Mouse (Mus musculus) liver, embryonic 13.5 days (tissue): Measurements from ENCODE around the gene Vmn2r56. TPM values are rescaled to one million over a fixed set of nuclear protein-coding genes. Genes with fewer than 3 reads are reported as not detected.

Experiments
- polyA plus RNA-seq: library from polyadenylated mRNA; unstranded; fragments of >200 nt; fragmentation: Nextera tagmentation; extraction: Ambion mirVana; gene quantifications from 2 replicates; pipeline ENCODE4 v1.2.1, GENCODE M21; 2015

Gene Vmn2r56
- polyA plus RNA-seq, 1 experiment from 2014 or later = not detected

Other genes with a start within 250 kb of the Vmn2r56 start
- gene 2900092C05Rik, start 222.5 kb downstream of the Vmn2r56 start, polyA plus RNA-seq = not detected in 2 replicates
- not detected in 2 replicates for gene Vmn2r53, start 126.2 kb downstream of the Vmn2r56 start, polyA plus RNA-seq
- not detected in 2 replicates for gene Vmn2r54, start 94.7 kb downstream of the Vmn2r56 start, polyA plus RNA-seq
- not detected in 2 replicates for gene Vmn2r55, start 50.0 kb downstream of the Vmn2r56 start, polyA plus RNA-seq
- gene Zscan18, start 68.6 kb upstream of the Vmn2r56 start, polyA plus RNA-seq = 0.48 and 0.75 TPM in 2 replicates
- gene Zfp329, start 83.9 kb upstream of the Vmn2r56 start, polyA plus RNA-seq = 2.6 and 3.0 TPM in 2 replicates
- gene Zfp110, start 99.8 kb upstream of the Vmn2r56 start, polyA plus RNA-seq = 11.7 and 14.0 TPM in 2 replicates
- 0.66 TPM in 2 replicates for gene Zfp128, start 146.2 kb upstream of the Vmn2r56 start, polyA plus RNA-seq
- 4.6 and 5.5 TPM in 2 replicates for gene Zscan22, start 162.8 kb upstream of the Vmn2r56 start, polyA plus RNA-seq
- gene Rps5, start 187.3 kb upstream of the Vmn2r56 start, polyA plus RNA-seq = 724 and 893 TPM in 2 replicates
- 0.16 and 0.24 TPM in 2 replicates for gene Rnf225, start 192.4 kb upstream of the Vmn2r56 start, polyA plus RNA-seq
- gene Zfp324, start 230.8 kb upstream of the Vmn2r56 start, polyA plus RNA-seq = 3.3 and 3.6 TPM in 2 replicates
- 2.9 and 3.6 TPM in 2 replicates for gene Zfp446, start 242.8 kb upstream of the Vmn2r56 start, polyA plus RNA-seq